Mouse (Mus musculus): ENCODE measurements around the gene Col23a1. TPM values are rescaled to one million over a fixed set of nuclear protein-coding genes. Genes with fewer than 3 reads are reported as not detected.

The Col23a1 gene
- polyA plus RNA-seq, 1 experiment: 4.4 TPM

DNA sequence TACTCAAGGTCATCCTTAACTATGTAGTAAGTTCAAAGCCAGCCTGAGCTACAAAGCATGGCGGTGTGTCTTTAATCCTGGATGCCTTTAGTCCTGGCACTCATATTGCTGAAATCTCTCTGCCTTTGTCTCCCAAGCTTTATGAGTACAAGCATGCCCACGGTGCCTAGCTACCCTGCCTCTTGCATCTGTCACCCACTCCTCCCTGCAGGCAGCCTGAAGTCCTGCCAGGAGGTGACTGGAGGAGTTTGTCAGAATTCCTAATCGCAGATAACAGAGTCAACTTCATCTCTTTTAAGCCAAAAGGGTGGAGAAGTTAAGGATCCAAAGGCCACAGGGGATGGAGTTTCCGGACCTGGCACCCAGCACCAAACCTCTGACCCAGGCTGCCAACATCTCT, 203.7 kb downstream of the Col23a1 start:
- Histone ChIP-seq H3K27ac (ENCODE audit: insufficient read depth, low read depth, low read length) (no peak overlapping the region), H3K27me3 (ENCODE audit: control insufficient read depth, insufficient read depth, low read length) (no peaks in the 10 kb centered on the region), H3K4me3 (ENCODE audit: low read depth, low read length) (no peak overlapping the region), H3K4me1 (ENCODE audit: control insufficient read depth, insufficient read depth, insufficient read length, low read length) (no peaks in the 10 kb centered on the region), H3K36me3 (ENCODE audit: control insufficient read depth, insufficient read depth, low read length) (no peaks in the 10 kb centered on the region)
- WGBS: 73% methylated on average over 4 of the region's 4 CpGs
- TF ChIP-seq CTCF (IDR thresholded peaks at IDR 0.05; ENCODE audit: extremely low read depth, insufficient read length, insufficient replicate concordance, low read depth, low read length): no peak
- TF ChIP-seq POLR2A (IDR thresholded peaks at IDR 0.05; ENCODE audit: low read depth, low read length): no peak

DNA sequence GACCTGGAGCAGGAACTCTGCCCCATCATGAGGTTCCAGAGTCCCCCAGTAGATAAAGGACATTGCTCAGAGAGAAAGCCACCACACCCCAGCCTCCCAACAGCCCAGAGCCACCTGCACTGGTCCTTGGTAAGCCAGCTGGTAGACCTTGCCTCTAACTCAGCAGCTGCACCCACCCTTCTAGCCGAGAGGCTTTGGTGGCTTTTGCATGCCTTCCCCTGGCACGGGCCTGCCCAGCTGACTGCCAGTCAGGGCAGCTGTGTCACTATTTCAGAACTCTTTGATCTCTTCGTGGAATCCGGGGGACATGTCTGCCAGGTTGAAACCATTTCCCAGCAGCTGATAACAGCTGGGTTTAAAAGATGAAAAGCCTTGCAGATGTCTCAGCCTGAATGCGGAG, 204.5 kb downstream of the Col23a1 start:
- 26% methylated on average over 5 of the region's 5 CpGs for WGBS
- Histone ChIP-seq H3K36me3 (ENCODE audit: control insufficient read depth, insufficient read depth, low read length) (no peaks in the 10 kb centered on the region), H3K27me3 (ENCODE audit: control insufficient read depth, insufficient read depth, low read length) (no peaks in the 10 kb centered on the region), H3K27ac (ENCODE audit: insufficient read depth, low read depth, low read length) (no peak overlapping the region), H3K4me1 (ENCODE audit: control insufficient read depth, insufficient read depth, insufficient read length, low read length) (no peaks in the 10 kb centered on the region), H3K4me3 (ENCODE audit: low read depth, low read length) (no peak overlapping the region)
- no peak for TF ChIP-seq POLR2A (IDR thresholded peaks at IDR 0.05; ENCODE audit: low read depth, low read length)
- no peak for TF ChIP-seq CTCF (IDR thresholded peaks at IDR 0.05; ENCODE audit: extremely low read depth, insufficient read length, insufficient replicate concordance, low read depth, low read length)

DNA sequence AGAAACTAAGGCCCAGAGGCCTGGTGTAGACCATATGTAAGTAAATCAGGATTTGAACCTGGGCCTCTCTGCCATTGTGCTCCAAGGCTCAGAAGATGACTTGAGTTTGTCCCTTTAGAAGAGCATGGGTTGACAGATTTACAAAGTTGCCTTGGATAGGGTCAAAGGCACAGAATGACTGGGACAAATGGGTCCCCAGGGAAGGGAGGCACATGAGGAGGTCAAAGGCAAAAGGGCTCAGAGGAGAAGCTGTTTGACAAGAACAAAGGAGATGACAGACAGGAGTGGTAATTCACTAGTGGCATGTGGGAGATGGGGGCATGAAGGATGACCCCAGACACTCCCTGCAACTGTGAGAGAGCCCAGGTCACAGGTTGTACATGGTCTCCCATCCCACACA, 210.1 kb downstream of the Col23a1 start:
- Histone ChIP-seq H3K27me3 (ENCODE audit: control insufficient read depth, insufficient read depth, low read length) (no peaks in the 10 kb centered on the region), H3K36me3 (ENCODE audit: control insufficient read depth, insufficient read depth, low read length) (no peaks in the 10 kb centered on the region), H3K4me1 (ENCODE audit: control insufficient read depth, insufficient read depth, insufficient read length, low read length) (no peaks in the 10 kb centered on the region), H3K27ac (ENCODE audit: insufficient read depth, low read depth, low read length) (no peak overlapping the region), H3K4me3 (ENCODE audit: low read depth, low read length) (no peak overlapping the region)
- TF ChIP-seq CTCF (IDR thresholded peaks at IDR 0.05; ENCODE audit: extremely low read depth, insufficient read length, insufficient replicate concordance, low read depth, low read length) (no peak), POLR2A (IDR thresholded peaks at IDR 0.05; ENCODE audit: low read depth, low read length) (no peak)

DNA sequence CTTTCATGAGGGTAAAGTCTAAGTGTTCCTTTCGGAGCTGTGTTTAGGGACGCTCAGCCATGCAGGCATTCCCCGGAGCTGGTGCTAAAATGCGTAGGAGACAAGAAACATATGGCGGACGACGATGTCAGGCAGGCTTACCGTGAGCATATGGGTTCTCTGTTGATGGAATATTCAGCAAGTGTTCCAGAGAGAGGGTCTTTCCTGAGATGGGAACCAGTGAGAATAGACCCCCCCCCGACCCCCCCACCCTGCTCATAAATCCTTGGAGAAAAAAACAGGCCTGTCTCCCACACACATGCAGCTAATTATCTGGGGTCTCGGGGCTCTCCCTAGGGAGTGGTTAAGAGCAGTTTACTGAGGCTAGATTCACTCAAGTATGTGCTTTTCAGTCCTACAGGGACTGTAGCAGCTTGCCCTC, 212.7 kb downstream of the Col23a1 start:
- H3K36me3 ChIP-seq (ENCODE audit: control insufficient read depth, insufficient read depth, low read length): no peaks in the 10 kb centered on the region

DNA sequence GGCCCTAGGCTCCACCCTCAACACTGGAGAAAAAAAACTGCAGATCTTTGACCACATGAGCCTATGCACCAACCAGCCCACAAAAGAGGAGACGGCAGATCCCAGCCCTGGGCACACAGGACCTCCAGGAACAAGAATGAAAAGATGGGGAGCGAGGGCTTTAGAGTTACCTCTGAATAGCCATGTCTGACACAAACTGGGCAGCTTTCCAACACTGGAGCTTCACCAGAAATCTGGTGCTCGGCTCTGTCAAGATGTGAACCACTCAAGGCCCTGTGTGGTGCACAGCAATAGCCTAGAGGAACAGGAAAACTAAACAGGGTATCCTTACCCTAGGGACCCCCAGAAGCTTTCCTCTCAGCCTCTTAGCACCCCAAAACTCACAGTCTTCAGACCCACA, 215.2 kb downstream of the Col23a1 start:
- H3K36me3 ChIP-seq (ENCODE audit: control insufficient read depth, insufficient read depth, low read length): no peaks in the 10 kb centered on the region
- no peaks in the 10 kb centered on the region for H3K4me1 ChIP-seq (ENCODE audit: control insufficient read depth, insufficient read depth, insufficient read length, low read length)
- no peak for TF ChIP-seq POLR2A (IDR thresholded peaks at IDR 0.05; ENCODE audit: low read depth, low read length)
- TF ChIP-seq CTCF (IDR thresholded peaks at IDR 0.05; ENCODE audit: extremely low read depth, insufficient read length, insufficient replicate concordance, low read depth, low read length): no peak
- 78% methylated on average over 3 of the region's 3 CpGs for WGBS
- H3K4me3 ChIP-seq (ENCODE audit: low read depth, low read length): no peak overlapping the region
- H3K27ac ChIP-seq (ENCODE audit: insufficient read depth, low read depth, low read length): no peak overlapping the region
- H3K27me3 ChIP-seq (ENCODE audit: control insufficient read depth, insufficient read depth, low read length): no peaks in the 10 kb centered on the region

More for the DNA sequence above, 212.7 kb downstream of the Col23a1 start:
- TF ChIP-seq POLR2A (IDR thresholded peaks at IDR 0.05; ENCODE audit: low read depth, low read length) (no peak), CTCF (IDR thresholded peaks at IDR 0.05; ENCODE audit: extremely low read depth, insufficient read length, insufficient replicate concordance, low read depth, low read length) (no peak)
- no peak overlapping the region for H3K4me3 ChIP-seq (ENCODE audit: low read depth, low read length)
- H3K27ac ChIP-seq (ENCODE audit: insufficient read depth, low read depth, low read length): no peak overlapping the region
- no peaks in the 10 kb centered on the region for H3K27me3 ChIP-seq (ENCODE audit: control insufficient read depth, insufficient read depth, low read length)
- 56% methylated on average over 10 of the region's 10 CpGs for WGBS
- H3K4me1 ChIP-seq (ENCODE audit: control insufficient read depth, insufficient read depth, insufficient read length, low read length): no peaks in the 10 kb centered on the region

DNA sequence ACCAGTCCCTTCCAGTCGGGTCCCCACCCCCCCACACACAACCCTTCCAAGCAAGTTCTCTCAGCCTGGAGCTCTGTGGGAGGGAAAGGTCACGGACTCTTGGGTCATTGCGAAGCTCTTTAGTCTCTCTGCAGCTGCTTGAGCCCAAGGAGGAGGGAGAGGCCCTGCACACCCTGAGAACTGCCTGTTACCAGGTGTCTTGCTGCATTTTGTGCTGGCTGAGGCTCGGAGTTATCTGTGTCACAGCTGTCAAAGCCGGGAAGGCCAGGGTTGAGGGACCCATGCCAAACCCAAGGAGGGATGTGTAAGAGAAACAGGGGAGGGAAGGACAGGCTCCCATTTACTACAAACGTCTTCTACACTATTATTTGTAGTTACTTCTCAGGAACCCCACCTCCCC, 218.3 kb downstream of the Col23a1 start:
- Histone ChIP-seq H3K4me1 (ENCODE audit: control insufficient read depth, insufficient read depth, insufficient read length, low read length) (no peaks in the 10 kb centered on the region), H3K27ac (ENCODE audit: insufficient read depth, low read depth, low read length) (no peak overlapping the region), H3K36me3 (ENCODE audit: control insufficient read depth, insufficient read depth, low read length) (no peaks in the 10 kb centered on the region), H3K27me3 (ENCODE audit: control insufficient read depth, insufficient read depth, low read length) (no peaks in the 10 kb centered on the region), H3K4me3 (ENCODE audit: low read depth, low read length) (no peak overlapping the region)
- TF ChIP-seq POLR2A (IDR thresholded peaks at IDR 0.05; ENCODE audit: low read depth, low read length) (no peak), CTCF (IDR thresholded peaks at IDR 0.05; ENCODE audit: extremely low read depth, insufficient read length, insufficient replicate concordance, low read depth, low read length) (no peak)
- 44% methylated on average over 6 of the region's 6 CpGs for WGBS

DNA sequence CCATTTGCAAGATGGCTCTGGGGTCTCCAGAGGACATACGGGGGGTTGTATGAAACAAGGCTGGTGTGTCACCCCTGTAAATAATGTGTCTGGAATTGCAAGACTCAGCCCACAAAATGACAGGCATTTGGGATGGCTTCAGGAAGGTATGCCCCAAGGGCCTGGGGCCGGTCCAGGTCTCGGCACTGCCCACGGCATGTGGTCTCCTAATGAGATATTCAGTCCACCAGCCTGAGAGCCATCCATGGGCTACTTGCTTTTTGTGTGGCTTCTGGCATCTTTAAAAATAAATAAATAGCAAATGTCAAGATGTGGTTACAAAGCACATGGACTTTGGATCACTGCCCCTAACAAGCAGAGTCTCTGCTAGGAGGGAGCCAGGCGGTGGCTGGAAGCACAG, 219.5 kb downstream of the Col23a1 start:
- Histone ChIP-seq H3K27me3 (ENCODE audit: control insufficient read depth, insufficient read depth, low read length) (no peaks in the 10 kb centered on the region), H3K27ac (ENCODE audit: insufficient read depth, low read depth, low read length) (no peak overlapping the region), H3K4me1 (ENCODE audit: control insufficient read depth, insufficient read depth, insufficient read length, low read length) (no peaks in the 10 kb centered on the region), H3K4me3 (ENCODE audit: low read depth, low read length) (no peak overlapping the region), H3K36me3 (ENCODE audit: control insufficient read depth, insufficient read depth, low read length) (no peaks in the 10 kb centered on the region)
- WGBS: 81% methylated on average over 5 of the region's 5 CpGs
- TF ChIP-seq CTCF (IDR thresholded peaks at IDR 0.05; ENCODE audit: extremely low read depth, insufficient read length, insufficient replicate concordance, low read depth, low read length) (no peak), POLR2A (IDR thresholded peaks at IDR 0.05; ENCODE audit: low read depth, low read length) (no peak)

DNA sequence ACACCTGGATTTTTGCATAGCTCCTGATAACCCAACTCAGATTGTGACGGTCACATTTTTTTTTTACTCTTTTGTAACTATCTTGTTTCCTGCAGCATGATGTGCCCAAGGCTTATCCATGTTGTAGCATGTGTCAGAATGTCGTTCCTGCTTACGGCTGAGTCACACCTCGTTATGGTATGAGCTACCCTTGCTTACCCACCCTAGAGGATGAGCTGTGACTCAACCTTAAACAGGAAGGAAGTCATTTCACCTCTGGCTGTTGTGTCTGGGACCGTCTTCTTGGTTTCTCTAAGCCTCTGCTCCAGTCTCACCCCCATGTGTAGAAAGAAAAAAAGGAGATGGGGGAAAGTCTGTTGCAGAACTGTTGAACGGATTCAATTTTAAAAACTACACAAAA, 223.3 kb downstream of the Col23a1 start:
- TF ChIP-seq CTCF (IDR thresholded peaks at IDR 0.05; ENCODE audit: extremely low read depth, insufficient read length, insufficient replicate concordance, low read depth, low read length) (no peak), POLR2A (IDR thresholded peaks at IDR 0.05; ENCODE audit: low read depth, low read length) (no peak)
- H3K27ac ChIP-seq (ENCODE audit: insufficient read depth, low read depth, low read length): no peak overlapping the region
- no peak overlapping the region for H3K4me3 ChIP-seq (ENCODE audit: low read depth, low read length)
- WGBS: 74% methylated on average over 6 of the region's 6 CpGs
- no peaks in the 10 kb centered on the region for H3K4me1 ChIP-seq (ENCODE audit: control insufficient read depth, insufficient read depth, insufficient read length, low read length)
- no peaks in the 10 kb centered on the region for H3K27me3 ChIP-seq (ENCODE audit: control insufficient read depth, insufficient read depth, low read length)
- no peaks in the 10 kb centered on the region for H3K36me3 ChIP-seq (ENCODE audit: control insufficient read depth, insufficient read depth, low read length)
